Mouse (Mus musculus): ENCODE measurements around the gene Tfap2e.

DNA sequence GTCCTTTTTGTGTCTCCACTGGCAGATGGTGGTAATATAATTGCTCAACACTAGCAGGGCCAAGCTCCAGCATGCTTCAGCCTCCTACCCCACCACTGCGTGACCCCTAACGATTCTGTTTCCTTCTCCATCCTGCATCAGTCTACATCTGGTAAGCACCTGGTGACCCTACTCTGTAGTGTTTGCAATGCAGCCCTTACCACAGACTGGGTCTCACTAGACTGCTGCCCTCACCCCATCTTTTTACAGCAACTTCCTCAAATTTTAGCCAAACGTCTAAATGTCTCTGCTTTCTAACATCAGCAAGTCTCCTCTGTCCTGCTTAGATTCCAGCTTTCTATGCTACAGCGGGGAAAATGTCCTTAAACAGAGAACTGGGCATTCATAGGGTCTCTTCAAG lies 34.8 kb upstream of the Tfap2e start:
- TF ChIP-seq CTCF (IDR thresholded peaks at IDR 0.05; ENCODE audit: extremely low read depth, insufficient read depth, low read length) (no peak), POLR2A (IDR thresholded peaks at IDR 0.05; ENCODE audit: extremely low read depth, insufficient read depth, low read length) (no peak)

Data from cortical plate, adult 2 months (tissue).